Mouse (Mus musculus): ENCODE data around the gene Ntn1. TPM values are rescaled to one million over a fixed set of nuclear protein-coding genes. Genes with fewer than 3 reads are reported as not detected.

The Ntn1 gene
- 0.41 TPM for total RNA-seq (2023)

GRCm38 (mm10) chr11:68400727-68401219 lies at the start of gene Ntn1:
Gene Ntn1 (minus strand): TSS chr11:68400823.

GRCm38 (mm10) chr11:68431699-68432360 lies 31.2 kb upstream of the Ntn1 start, which contains the start of gene Pik3r5:
Gene Pik3r5 (plus strand): TSS chr11:68432121.

Other genes with a start within 250 kb of the Ntn1 start
- gene Pik3r5, start 31.3 kb upstream of the Ntn1 start, total RNA-seq (2023): 273 TPM
- 0.47 TPM for gene Pik3r6, start 102.2 kb upstream of the Ntn1 start, total RNA-seq (2023)
- gene Mfsd6l, start 155.4 kb upstream of the Ntn1 start, total RNA-seq (2023): not detected
- gene Ccdc42, start 186.2 kb upstream of the Ntn1 start, total RNA-seq (2023): not detected